Mouse (Mus musculus) spleen, postnatal 36 days (tissue): ENCODE measurements around the gene Olfr132.
"Not testable (repeated sequence)": the region's sequence is repeated elsewhere in the genome, so short reads cannot be mapped to it uniquely, and the experiment has no call there.

Source experiments
- DNase-seq, 2 experiments: peaks; one replicate each; pipeline ENCODE4 v3.0.0; 2022; ENCODE audit warnings: low spot score in 2 of 2, mixed read lengths in 1 of 2

The Olfr132 gene

DNA sequence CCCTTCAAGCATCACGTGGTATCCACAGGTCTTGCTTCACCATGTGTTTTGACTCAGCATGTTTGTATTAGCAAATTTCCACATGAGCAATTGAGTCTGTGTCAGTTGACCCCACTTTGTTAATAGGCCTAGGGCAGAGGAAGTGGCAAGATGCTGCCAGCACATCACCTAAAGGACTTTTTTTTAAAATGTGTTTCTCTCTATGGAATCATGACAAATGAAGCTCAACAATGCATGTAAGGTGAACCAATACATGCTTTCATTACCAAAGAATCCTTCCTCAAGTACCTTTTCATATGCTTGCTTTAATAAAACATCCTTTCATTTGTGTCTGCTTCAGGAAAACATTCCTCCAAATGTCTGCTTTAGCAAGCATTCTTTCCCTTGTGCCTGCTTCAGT is at the start of gene Olfr132:
Gene Olfr132, minus strand, starts transcription at position 101 of the 400 bp plus-strand sequence.
- DNase-seq: no peak

DNA sequence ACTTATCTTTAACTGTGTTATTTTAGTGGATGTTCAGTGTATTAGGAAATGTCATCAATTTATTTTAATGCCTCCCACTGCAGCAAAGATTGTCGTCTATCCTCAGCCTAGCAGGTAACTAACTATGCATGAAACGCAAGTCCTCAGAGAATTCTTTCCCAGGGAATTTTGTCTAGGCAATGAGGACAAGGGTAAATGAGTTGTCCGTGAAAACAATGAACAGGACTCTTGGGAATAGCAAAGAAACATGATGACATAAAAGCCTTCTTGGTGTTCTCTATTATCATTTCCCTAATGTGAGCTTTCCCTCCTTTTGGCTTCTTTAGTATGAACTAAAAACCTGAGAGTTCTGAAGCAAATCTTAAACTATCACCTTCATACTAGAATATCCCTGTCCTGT is 36.8 kb upstream of the Olfr132 start, which contains the start of gene Olfr134:
Gene Olfr134, plus strand, starts transcription at position 301 of the 400 bp plus-strand sequence.
- no peak for DNase-seq

DNA sequence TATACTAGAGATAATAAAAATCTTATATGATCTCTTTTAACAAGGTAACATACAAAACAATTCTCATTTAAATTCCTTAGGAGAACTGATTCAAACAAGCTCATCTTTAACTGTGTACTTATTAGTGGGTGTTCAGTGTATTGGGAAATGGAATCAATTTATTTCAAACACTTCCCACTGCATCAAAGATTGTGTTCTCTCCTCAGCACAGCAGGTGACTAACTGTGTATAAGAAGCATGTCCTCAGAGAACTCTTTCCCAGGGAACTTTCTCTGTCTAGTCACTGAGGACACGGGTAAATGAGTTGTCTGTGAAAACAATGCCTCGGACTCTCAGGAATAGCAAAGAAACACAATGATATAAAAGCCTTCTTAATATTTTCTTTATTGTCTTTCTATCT is 10.7 kb upstream of the Olfr132 start, which contains the start of gene Olfr133:
Gene Olfr133, plus strand, starts transcription at position 301 of the 400 bp plus-strand sequence.
- no peak for DNase-seq

DNA sequence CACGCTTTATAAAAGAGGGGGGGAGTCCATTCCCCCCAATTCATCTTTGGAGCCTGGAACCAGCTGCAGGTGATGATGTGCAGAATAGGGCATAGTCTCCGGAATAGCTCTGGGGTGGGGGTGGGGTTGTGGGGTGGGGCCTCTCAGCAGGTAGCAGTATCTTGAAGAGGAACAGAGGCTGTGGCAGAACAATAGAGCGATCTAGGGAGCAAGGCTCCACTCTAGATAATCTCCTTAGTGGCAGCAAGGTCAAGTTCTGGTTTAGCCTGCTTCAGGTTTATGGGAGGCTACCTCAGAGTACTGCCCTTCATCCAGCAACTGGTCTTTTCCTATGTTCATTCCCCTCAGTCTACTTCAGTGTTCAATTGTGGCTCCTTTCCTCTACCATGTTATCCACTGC is 9.0 kb downstream of the Olfr132 start:
- not testable (repeated sequence) for DNase-seq

DNA sequence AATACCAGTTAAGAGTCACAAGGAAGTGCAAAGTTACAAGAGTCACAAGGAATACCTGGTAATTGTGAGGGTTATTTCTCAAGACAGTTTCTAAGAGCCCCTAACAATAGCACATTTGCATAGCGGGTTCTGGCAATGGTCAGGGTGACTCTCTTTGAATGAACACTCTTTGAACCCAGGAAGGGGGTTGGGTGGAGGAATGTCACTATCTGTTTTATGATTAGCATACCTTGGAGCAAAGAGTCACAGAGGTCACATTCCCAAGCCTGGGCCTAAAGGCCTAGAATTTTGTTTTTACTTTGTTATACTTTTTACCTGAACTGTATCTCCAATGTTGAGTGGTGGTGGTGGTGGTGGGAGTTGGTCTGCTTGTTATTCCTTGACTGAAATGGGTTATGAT is 10.1 kb downstream of the Olfr132 start:
- DNase-seq: not testable (repeated sequence)

DNA sequence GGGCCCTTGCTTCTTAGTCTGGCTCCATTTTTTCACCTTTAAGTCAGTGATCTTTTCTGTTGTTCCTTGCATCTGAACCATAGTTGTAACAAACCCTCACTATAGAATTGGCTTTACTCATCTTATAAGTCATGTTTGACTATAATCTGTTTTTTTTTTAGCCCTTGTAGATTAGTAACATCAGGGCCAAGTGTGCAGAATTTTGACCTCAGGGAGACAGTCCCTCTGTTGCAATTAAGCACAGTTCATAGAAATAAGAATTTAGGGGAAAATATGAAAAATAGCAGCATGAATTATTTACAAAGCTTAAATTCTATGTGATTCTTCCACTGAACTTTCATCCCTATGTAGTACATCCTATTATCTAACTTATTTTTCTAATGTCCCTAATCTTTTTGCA is 45.7 kb downstream of the Olfr132 start, which contains the start of gene Olfr131:
Gene Olfr131, minus strand, starts transcription at position 101 of the 400 bp plus-strand sequence.
- DNase-seq: no peak

DNA sequence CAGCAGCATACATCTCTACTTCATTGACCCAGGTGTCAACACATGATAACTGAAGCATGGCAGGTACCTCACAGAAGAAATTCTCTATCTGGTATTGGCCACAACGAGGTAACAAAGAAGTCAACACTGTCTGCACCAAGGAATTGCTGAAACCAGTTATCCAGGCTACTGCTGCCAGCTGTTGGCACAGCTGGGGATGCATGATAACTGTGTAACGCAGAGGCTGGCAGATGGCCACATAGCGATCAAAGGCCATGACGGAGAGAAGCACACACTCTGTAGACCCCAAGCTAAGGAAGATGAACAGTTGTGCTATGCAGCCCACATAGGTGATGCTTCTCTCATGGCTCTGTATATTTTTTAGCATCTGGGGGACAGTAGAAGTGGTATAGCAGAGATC is 52.0 kb downstream of the Olfr132 start:
- DNase-seq: no peak
